Mouse (Mus musculus) embryonic facial prominence, embryonic 14.5 days (tissue): ENCODE data around the gene Cilp2. TPM values are rescaled to one million over a fixed set of nuclear protein-coding genes. Genes with fewer than 3 reads are reported as not detected.

Source experiments
- ATAC-seq: fragments of 200-750 bp; cut with Nextera tagmentation; 2 replicates; pipeline ENCODE4 v1.8.0; 2017; ENCODE audit warnings: low read depth, moderate number of reproducible peaks, moderate TSS enrichment
- DNase-seq: peaks from one replicate; pipeline ENCODE4 v3.0.0-alpha.2; 2015; ENCODE audit warnings: low spot score
- H3K27ac ChIP-seq: fragments of 300-500 bp; sonication (generic); replicated peaks from 2 replicates; pipeline ENCODE4 v1.5.1; 2014; ENCODE audit warnings: low read depth, mild to moderate bottlenecking, low read length, moderate library complexity
- H3K27me3 ChIP-seq: fragments of 300-500 bp; sonication (generic); replicated peaks from 2 replicates; pipeline ENCODE4 v1.6.1; 2014; ENCODE audit warnings: low read length; ENCODE audit not compliant: control insufficient read depth, insufficient read depth
- H3K36me3 ChIP-seq: fragments of 300-500 bp; sonication (generic); 2 replicates; pipeline ENCODE4 v1.6.1; 2014; ENCODE audit warnings: low read length, mixed read lengths; ENCODE audit not compliant: control insufficient read depth, insufficient read depth
- H3K4me1 ChIP-seq: fragments of 300-500 bp; sonication (generic); 2 replicates; pipeline ENCODE4 v1.6.1; 2014; ENCODE audit warnings: antibody characterized with exemption, low read length; ENCODE audit not compliant: control insufficient read depth, insufficient read depth
- H3K4me2 ChIP-seq: fragments of 300-500 bp; sonication (generic); 2 replicates; pipeline ENCODE4 v1.6.1; 2014; ENCODE audit warnings: low read depth, mild to moderate bottlenecking, low read length, moderate library complexity, mixed read lengths
- H3K4me3 ChIP-seq: fragments of 300-500 bp; sonication (generic); 2 replicates; pipeline ENCODE4 v1.5.1; 2014; ENCODE audit warnings: low read depth, mild to moderate bottlenecking, low read length
- H3K9ac ChIP-seq: fragments of 300-500 bp; sonication (generic); 2 replicates; pipeline ENCODE4 v1.6.1; 2014; ENCODE audit warnings: low read depth, mild to moderate bottlenecking, low read length, moderate library complexity, mixed read lengths
- H3K9me3 ChIP-seq: fragments of 300-500 bp; sonication (generic); 2 replicates; pipeline ENCODE4 v1.6.1; 2016; ENCODE audit warnings: low read length; ENCODE audit not compliant: control insufficient read depth
- WGBS: fragments of 180-500 bp; shearing (Covaris S2); extraction: QIAGEN DNeasy Blood & Tissue Kit; methylation state at CpG from one replicate; pipeline ENCODE4 v1.1.7; 2014; 5-methylcytosine and 5-hydroxymethylcytosine counted together
- polyA plus RNA-seq: library from polyadenylated mRNA; unstranded; fragments of >200 nt; fragmentation: Nextera tagmentation; extraction: Ambion mirVana; gene quantifications from 2 replicates; pipeline ENCODE4 v1.2.1, GENCODE M21; 2014

The Cilp2 gene
- polyA plus RNA-seq, 1 experiment from 2014 or later = 1.3 TPM

GRCm38 (mm10) chr8:69881261-69881865 is 6.1 kb downstream of the Cilp2 start:
- H3K4me3 ChIP-seq = peak overlapping the region; percentile 44
- ATAC-seq = no peak
- H3K4me2 ChIP-seq = peak overlapping the region; percentile 61
- H3K9ac ChIP-seq = peak overlapping the region; percentile 54
- 23% methylated on average over 48 of the region's 79 CpGs for WGBS
- H3K9me3 ChIP-seq = no peaks in the 10 kb centered on the region
- peaks cover 4% of the 10 kb centered on the region; the same call in 1 of the 2 replicates for H3K4me1 ChIP-seq
- H3K27ac ChIP-seq = no peak overlapping the region
- peaks cover 81% of the 10 kb centered on the region for H3K27me3 ChIP-seq
- H3K36me3 ChIP-seq = no peaks in the 10 kb centered on the region
- DNase-seq = no peak

- Histone ChIP-seq H3K9me3 (no peaks in the 10 kb centered on the region), H3K9ac (no peak overlapping the region), H3K4me1 (peaks cover 4% of the 10 kb centered on the region; the same call in 1 of the 2 replicates), H3K27ac (no peak overlapping the region), H3K27me3 (peaks cover 76% of the 10 kb centered on the region), H3K4me2 (peak overlapping the region; percentile 61), H3K36me3 (no peaks in the 10 kb centered on the region), H3K4me3 (peak overlapping the region; percentile 44)
- DNase-seq (no peak), ATAC-seq (no peak)
- 17% methylated on average over 30 of the region's 37 CpGs for WGBS
Measured at GRCm38 (mm10) chr8:69880841-69881240, 6.6 kb downstream of the Cilp2 start.

GRCm38 (mm10) chr8:69879678-69880077 is 7.8 kb downstream of the Cilp2 start:
- Histone ChIP-seq H3K9me3 (no peaks in the 10 kb centered on the region), H3K4me3 (no peak overlapping the region), H3K4me1 (peaks cover 4% of the 10 kb centered on the region; the same call in 1 of the 2 replicates), H3K9ac (no peak overlapping the region), H3K27ac (no peak overlapping the region), H3K36me3 (no peaks in the 10 kb centered on the region), H3K27me3 (peaks cover 64% of the 10 kb centered on the region), H3K4me2 (no peak overlapping the region)
- ATAC-seq = no peak
- WGBS = 60% methylated on average over 7 of the region's 8 CpGs
- DNase-seq = no peak

GRCm38 (mm10) chr8:69877992-69878391 is 9.5 kb downstream of the Cilp2 start:
- Histone ChIP-seq H3K9ac (no peak overlapping the region), H3K27me3 (peaks cover 47% of the 10 kb centered on the region), H3K36me3 (no peaks in the 10 kb centered on the region), H3K9me3 (no peaks in the 10 kb centered on the region), H3K4me3 (no peak overlapping the region), H3K27ac (no peak overlapping the region), H3K4me2 (no peak overlapping the region), H3K4me1 (peaks cover 4% of the 10 kb centered on the region; the same call in 1 of the 2 replicates)
- ATAC-seq (no peak), DNase-seq (no peak)
- 73% methylated on average over 3 of the region's 3 CpGs for WGBS

GRCm38 (mm10) chr8:69877396-69877795 is 10.1 kb downstream of the Cilp2 start:
- no peak overlapping the region for H3K4me3 ChIP-seq
- no peak overlapping the region for H3K9ac ChIP-seq
- no peaks in the 10 kb centered on the region for H3K9me3 ChIP-seq
- no peaks in the 10 kb centered on the region for H3K36me3 ChIP-seq
- no peak overlapping the region for H3K27ac ChIP-seq
- DNase-seq (no peak), ATAC-seq (no peak)
- peaks cover 41% of the 10 kb centered on the region for H3K27me3 ChIP-seq
- H3K4me1 ChIP-seq = peaks cover 4% of the 10 kb centered on the region; the same call in 1 of the 2 replicates
- 79% methylated on average over 4 of the region's 4 CpGs for WGBS
- H3K4me2 ChIP-seq = no peak overlapping the region

- WGBS = 73% methylated on average over 10 of the region's 10 CpGs
- H3K4me2 ChIP-seq = no peak overlapping the region
- H3K27ac ChIP-seq = no peak overlapping the region
- peaks cover 4% of the 10 kb centered on the region; the same call in 1 of the 2 replicates for H3K4me1 ChIP-seq
- no peaks in the 10 kb centered on the region for H3K36me3 ChIP-seq
- no peak overlapping the region for H3K4me3 ChIP-seq
- H3K9me3 ChIP-seq = no peaks in the 10 kb centered on the region
- peaks cover 37% of the 10 kb centered on the region for H3K27me3 ChIP-seq
- DNase-seq = no peak
- H3K9ac ChIP-seq = no peak overlapping the region
- ATAC-seq = no peak
Measured at GRCm38 (mm10) chr8:69876967-69877366, 10.5 kb downstream of the Cilp2 start.

- WGBS = 30% methylated on average over 10 of the region's 10 CpGs
- no peak for DNase-seq
Measured at GRCm38 (mm10) chr8:69876097-69876496, 11.4 kb downstream of the Cilp2 start.

GRCm38 (mm10) chr8:69874654-69875053 is 12.8 kb downstream of the Cilp2 start:
- H3K4me1 ChIP-seq = no peaks in the 10 kb centered on the region
- no peak overlapping the region for H3K9ac ChIP-seq
- H3K27ac ChIP-seq = no peak overlapping the region
- 74% methylated on average over 11 of the region's 13 CpGs for WGBS
- H3K4me3 ChIP-seq = no peak overlapping the region
- H3K4me2 ChIP-seq = no peak overlapping the region
- H3K9me3 ChIP-seq = no peaks in the 10 kb centered on the region
- no peak for DNase-seq
- no peak for ATAC-seq
- peaks cover 14% of the 10 kb centered on the region for H3K27me3 ChIP-seq
- H3K36me3 ChIP-seq = no peaks in the 10 kb centered on the region

More at GRCm38 (mm10) chr8:69876097-69876496, 11.4 kb downstream of the Cilp2 start:
- Histone ChIP-seq H3K9me3 (no peaks in the 10 kb centered on the region), H3K27me3 (peaks cover 28% of the 10 kb centered on the region), H3K9ac (0 out of 2 replicates have a peak overlapping the region, but pooled peaks have one; percentile 2), H3K27ac (no peak overlapping the region), H3K4me1 (no peaks in the 10 kb centered on the region), H3K4me3 (no peak overlapping the region), H3K4me2 (no peak overlapping the region), H3K36me3 (no peaks in the 10 kb centered on the region)
- ATAC-seq = no peak

GRCm38 (mm10) chr8:69874155-69874554 is 13.3 kb downstream of the Cilp2 start:
- Histone ChIP-seq H3K9ac (no peak overlapping the region), H3K27me3 (peaks cover 9% of the 10 kb centered on the region), H3K4me3 (no peak overlapping the region), H3K36me3 (no peaks in the 10 kb centered on the region), H3K4me1 (no peaks in the 10 kb centered on the region), H3K9me3 (no peaks in the 10 kb centered on the region), H3K27ac (no peak overlapping the region), H3K4me2 (no peak overlapping the region)
- DNase-seq (peak; percentile 45), ATAC-seq (no peak)
- 10% methylated on average over 9 of the region's 9 CpGs for WGBS
